Mouse (Mus musculus) layer of hippocampus, adult 8-10 months (tissue): ENCODE results near the gene Tgfbr2. TPM values are rescaled to one million over a fixed set of nuclear protein-coding genes. Genes with fewer than 3 reads are reported as not detected.

Source experiments
- DNase-seq, 2 experiments: peaks; one replicate each; pipeline ENCODE4 v3.0.0; 2022; ENCODE audit warnings: low spot score in 2 of 2
- total RNA-seq, 4 experiments: library from RNA; stranded (reverse); gene quantifications; 2 replicates each; pipeline ENCODE4 v1.2.4; 2022

The Tgfbr2 gene
- total RNA-seq, 4 experiments from 2014 or later: 12.2 to 46.7 (median 26.0) TPM

GRCm38 (mm10) chr9:116118332-116118872 lies 56.8 kb downstream of the Tgfbr2 start:
- DNase-seq: no peak

DNA sequence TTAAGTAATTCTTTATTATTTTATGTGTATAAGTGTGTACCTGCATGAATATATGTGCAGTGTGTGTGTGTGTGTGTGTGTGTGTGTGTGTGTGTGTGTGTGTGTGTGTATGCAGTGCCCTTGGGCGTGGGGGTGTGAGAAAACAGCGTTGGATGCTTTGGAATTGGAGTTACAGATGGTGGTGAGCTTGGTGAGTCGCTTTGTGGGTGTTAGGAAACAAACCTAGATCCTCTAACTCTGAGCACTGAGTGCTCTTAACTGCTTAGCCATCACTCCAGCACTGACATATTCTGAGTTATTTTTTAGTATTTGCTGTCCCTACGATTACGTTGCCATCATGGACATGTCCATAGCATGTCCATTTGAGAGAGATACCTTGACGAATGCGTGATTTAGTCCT lies 59.3 kb downstream of the Tgfbr2 start:
- no peak for DNase-seq

DNA sequence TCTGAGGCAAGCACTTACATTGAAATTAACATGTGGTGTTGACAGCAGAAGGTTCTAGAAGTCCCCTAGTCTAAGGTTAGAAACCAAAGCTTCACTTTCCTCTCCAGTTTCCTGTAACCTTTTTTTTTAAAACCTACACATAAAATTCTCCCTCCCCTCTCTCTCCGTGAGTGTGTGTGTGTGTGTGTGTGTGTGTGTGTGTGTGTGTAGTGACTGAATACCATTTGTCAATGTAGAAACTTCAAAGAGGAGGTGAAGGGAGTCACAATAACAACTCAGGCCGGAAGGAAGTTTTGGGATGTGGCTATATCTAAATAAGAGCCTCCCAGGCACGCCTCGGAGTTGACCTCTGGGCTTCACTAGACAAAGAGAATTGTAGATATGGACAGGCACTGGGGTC lies 60.8 kb downstream of the Tgfbr2 start:
- no peak for DNase-seq

GRCm38 (mm10) chr9:116111149-116111970 lies 63.8 kb downstream of the Tgfbr2 start:
- no peak for DNase-seq

DNA sequence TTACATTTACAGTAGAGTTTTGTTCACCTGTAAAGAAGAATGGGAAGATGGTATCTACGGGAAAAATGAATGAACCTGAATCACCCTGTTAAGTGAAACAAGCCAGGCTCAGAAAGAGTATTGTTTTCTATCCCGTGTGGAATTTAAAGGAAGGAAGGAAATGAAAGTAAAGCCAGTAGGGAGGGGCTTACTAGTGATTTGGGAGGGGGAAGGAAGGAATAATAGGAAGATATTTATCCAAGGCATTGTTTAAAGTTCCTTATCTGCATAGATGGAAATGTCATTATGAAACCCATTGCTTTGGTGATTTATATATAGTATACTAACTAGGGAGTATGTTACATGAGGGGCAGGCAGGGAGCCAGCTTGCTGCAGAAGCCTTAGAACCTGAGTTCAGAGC lies 66.4 kb downstream of the Tgfbr2 start:
- DNase-seq: no peak

DNA sequence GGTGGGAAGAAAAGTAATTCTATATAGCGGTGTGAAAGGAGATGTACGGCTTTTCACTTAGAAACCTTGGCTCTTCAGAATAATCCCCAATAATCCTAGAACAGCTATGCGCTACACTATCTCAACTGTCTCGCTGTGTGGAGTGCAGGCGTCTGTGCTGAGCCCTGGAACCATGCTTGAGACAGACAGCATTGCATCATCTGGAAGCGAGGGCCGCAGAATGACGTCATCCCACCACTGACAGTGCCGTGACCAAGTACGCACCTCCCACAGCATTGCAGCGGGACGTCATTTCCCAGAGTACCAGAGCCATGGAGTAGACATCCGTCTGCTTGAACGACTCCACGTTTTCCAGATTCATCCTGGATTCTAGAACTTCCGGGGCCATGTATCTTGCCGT lies 70.4 kb downstream of the Tgfbr2 start:
- DNase-seq: no peak

DNA sequence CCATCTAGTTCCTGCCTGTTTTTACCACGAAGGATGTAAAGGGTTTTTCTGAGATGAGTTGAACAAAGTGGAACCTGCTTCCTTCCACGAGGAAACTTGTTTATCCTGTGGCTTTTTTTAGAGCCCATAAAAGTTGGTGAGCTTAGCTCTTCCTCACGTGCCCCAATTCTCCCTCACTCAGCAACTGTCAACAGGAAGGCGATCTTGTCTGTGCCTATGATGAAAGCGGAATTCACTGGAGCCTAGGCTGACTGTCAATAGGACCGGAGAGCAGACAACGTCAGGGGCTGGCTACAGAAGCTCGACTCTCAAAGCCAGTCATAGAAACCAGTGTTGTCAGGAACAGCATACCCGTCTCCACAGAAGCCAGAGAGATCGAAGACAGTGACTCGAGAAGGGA lies 73.3 kb downstream of the Tgfbr2 start:
- DNase-seq: no peak

DNA sequence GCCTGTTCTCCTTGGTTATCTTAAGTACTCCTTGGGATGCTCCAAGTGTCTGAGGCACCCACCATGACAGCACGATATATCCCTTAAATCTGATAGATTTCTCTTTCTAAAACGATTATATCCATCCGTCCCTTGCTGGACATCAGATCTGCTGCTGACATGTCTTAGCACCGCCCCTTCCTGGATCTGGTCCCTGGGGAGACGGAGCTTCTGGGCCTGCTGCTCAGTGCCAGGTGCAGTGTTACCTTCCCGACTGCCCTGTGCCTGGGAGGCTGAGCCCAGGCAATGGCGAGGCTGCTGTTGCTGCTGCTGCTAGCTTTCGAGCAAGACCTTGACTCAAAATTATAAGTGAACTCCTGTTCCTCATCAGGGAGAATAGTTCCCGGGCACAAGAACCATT lies 75.1 kb downstream of the Tgfbr2 start:
- DNase-seq: no peak

DNA sequence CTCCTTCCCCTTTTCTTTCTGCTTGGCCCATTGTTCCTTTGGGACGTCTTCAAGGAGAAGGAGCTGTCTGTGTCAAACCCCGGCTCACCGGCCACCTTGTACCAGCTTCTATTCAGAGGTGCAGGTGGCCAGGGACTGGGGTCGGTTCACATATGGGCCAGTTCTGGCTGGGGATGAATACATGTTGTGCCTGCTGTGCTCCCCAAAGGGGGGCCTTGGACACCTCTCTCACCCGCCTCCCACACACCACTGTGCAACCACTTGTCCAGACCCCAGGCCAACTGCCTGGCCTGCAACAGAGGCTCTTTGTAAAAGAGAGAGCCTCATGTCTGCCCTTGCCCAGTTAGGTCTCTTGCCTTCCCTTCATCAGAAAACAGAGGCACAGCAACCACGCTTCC lies 75.6 kb downstream of the Tgfbr2 start:
- no peak for DNase-seq

DNA sequence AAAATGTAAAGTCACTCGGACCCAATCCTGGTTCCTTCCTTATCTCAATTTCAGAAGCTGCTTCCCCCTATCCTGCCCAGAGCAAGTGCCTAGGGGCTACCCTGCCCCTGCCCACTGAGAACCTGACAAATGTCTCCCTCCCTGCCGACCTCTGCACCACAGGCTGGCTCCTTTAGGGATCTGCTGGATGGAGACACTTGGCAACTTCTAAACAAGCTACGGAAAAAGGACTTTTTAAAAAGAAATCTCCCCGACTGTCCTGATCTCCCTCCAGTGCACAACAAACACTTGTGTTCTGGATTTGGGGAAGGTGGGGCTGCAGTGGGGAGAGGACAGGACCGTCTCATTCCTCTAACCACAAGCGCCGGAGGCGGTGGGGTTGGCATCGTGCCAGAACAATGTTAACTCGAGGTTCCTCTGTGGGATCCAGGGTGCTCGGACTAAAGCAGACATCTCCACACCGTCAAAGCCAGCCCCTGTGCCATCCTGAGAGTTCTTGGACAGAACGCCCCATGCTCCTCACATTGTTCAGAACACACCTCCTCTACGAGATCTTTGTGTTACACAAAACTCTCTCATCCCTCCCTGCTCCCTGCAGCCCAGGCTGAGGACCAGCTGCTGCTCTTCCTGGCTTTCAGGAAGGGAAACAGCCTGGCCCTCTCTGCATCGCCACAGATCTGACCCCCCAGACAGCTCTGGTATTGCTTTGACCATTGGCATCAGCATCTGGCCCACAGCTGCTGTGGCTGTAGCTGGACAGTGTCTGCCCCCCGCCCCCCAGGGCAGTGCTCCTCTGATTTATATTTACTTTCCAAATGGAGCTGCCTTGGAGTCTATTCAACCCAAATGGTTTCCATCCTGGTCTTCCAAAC lies 76.2 kb downstream of the Tgfbr2 start:
- no peak for DNase-seq

GRCm38 (mm10) chr9:116091921-116092320 lies 83.2 kb downstream of the Tgfbr2 start:
- DNase-seq: no peak

- no peak for DNase-seq
Observed at GRCm38 (mm10) chr9:116091101-116091841, 83.9 kb downstream of the Tgfbr2 start.

GRCm38 (mm10) chr9:116090296-116090695 lies 84.9 kb downstream of the Tgfbr2 start:
- DNase-seq: no peak

- DNase-seq: no peak
Observed at GRCm38 (mm10) chr9:116088912-116089311, 86.2 kb downstream of the Tgfbr2 start.

DNA sequence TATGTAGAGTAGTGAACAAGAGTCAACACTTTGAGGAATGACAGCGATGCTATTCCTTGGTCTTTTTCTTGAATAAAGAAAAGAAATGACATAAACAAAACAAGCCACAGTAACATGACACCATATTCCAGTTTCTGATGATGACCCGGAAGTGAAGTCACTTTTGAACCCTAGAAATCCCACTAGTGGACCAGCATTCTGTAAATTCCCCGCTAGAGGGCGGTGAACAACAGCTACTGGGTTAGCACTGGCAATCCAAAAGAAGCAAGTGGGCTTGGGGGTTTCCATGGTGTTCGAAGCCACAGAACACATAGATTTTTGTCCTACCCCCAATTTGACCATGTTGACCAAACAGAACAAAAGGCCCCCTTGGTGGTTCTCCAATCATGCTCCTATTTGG lies 87.3 kb downstream of the Tgfbr2 start:
- peak; percentile 49 to 72 for DNase-seq

GRCm38 (mm10) chr9:116087263-116087662 lies 87.9 kb downstream of the Tgfbr2 start:
- no peak for DNase-seq

DNA sequence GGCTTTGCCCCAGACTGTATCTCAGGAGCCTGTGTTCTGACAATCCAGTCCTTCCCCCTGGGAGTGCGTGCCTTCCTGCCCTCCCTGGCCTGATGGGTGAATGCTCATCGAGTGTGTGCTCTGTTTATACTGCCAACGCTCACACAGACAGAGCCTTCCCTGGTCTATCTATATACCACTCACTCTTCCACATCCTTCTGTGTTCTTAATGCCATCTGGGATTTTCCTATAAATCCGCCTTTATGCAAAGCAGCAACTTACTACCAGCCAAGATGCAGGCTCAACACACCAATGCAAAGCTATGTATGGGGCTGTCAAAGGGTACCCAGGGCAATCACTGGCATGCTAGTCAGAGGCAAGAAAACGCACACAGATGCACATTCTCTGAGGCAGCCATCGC lies 89.2 kb downstream of the Tgfbr2 start:
- DNase-seq: no peak

GRCm38 (mm10) chr9:116084324-116084931 lies 90.7 kb downstream of the Tgfbr2 start:
- DNase-seq: no peak

DNA sequence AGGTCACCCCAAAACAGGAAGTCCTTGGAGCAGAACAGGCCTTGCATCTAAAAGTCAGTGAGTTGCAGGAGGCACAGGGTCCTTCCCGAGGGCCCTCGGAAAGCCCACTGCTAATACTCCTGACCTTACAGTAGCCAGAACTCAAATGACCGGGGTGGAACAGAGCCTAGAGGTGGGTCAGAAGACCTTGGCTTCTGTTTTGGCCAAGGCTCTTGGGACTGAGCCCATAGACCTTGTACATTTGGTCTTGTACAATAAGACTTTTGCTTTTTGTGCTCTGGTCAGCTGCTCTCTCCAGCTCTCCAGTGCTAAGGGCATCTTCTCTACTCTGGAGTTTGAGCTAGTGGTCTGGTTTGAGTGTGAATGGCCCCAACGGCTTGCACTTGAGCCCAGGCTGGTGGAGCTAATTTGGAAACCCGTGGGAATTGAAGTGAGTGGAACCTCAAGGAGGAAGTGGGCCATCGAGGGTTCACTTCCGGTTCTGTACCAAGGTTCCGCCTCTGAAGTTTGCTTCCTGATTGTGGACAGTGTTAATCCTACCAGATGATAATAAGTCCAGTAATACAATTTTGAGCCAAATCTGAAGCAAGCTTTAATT lies 91.3 kb downstream of the Tgfbr2 start:
- no peak for DNase-seq

- no peak for DNase-seq
Observed at GRCm38 (mm10) chr9:116083300-116083699, 91.9 kb downstream of the Tgfbr2 start.

DNA sequence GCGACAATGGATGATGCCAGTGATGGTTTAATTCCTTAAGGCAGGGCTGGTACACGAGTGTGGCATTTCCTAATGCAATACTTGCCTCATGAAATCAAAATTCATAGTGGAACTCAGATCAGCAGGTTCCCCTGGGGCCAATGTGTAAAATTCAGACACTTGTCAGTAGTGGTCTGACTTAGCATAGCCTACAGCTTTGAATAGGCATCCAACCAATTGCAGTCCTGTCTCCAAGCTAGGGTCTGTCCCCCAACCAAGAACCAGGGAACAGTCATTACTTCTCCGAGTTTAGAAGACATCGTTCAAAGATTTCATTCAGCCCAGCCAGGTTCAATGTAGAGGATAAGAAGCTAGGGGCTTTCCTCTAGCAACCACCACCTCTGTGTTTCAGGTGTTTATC lies 93.4 kb downstream of the Tgfbr2 start:
- no peak for DNase-seq
